Mouse (Mus musculus): ENCODE data around the gene Igfbp1.

Gene Igfbp1

DNA sequence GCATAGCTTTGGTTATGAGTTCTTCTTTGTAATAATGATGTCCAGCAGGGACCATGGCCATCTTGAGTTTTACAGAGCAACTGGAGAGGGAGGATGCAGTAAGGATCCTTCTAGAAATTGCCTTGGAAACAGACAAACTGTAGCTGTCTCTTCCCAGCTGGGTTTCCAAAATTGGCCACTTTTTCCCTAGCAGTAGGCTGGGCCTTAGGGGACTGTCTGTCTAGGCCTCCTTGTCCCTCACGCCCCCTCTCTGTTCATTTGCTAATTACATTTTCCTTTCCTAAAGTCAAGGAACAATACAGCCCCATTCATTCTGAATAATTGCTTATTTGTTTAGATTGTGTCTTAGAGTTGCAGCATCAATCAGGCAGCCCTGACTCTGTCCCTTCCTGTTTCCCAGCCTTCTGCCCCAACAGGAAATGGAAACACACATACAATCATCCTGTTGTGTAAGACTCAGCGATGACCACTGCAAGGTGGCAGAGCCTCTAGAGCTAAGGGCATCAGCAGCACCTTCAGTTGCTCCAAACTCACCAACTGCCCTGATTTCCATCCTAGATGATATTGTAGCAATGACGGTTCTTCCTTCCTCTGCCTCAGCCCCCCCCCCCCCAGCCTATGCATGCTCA is 37.5 kb downstream of the Igfbp1 start:
- no peak for DNase-seq

DNA sequence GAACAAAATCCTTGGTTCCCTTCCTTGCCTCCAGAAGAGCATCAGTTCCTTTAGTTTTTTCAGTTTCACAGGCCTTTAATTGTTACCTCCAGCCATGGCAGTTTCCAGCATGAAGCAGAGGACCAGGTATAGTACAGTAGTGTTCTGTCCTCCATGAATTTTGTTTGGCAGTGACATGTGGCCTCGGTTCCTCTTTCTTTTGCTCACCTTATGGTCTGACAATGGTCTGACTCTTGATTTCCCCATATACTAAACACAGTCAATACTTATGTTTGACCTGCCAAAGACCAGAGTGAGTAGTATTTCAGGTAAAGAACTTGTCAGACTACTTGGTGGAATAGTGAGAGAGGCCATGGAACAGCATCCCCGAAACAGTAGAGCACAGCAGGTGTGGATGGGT is 39.2 kb downstream of the Igfbp1 start:
- no peak for DNase-seq

DNA sequence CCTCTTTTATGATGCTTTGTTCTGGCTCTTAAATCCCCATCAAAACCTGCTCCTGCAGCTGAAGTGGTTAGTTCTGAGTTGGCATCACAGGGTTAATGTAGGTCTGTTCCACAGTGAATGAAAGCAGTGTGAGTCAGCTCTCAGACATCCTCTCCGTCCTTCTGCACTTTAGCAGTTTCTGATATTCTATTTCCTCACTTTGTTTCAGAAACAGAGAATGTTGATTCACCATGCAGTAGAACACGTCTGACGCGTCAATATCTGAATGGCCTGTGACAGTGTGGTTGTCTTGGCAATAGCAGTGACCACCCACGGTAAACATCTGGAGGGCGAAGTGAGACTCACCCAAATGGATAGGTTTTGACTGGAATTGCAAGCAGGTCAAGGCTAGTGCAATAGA is 40.1 kb downstream of the Igfbp1 start:
- no peak for DNase-seq

DNA sequence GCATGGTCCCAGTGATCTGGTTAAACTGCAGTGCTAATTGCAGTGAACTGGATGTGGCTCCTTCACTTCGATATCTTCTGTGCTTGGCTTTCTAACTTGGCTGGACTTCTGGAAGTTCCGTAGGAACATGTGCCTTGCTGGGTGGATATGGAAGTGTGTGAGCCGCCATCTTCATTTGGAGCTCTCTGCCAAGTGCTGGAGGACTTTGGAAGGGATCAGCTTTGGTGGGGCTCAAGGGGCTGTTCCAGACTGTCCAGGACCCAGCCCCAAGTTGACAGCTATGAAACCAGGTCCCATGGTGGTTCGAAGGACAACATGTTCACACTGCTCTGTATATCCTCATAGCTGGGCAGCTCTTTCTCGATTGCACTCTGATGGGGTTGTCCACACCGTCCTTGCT is 41.0 kb downstream of the Igfbp1 start:
- DNase-seq, result no peak

DNA sequence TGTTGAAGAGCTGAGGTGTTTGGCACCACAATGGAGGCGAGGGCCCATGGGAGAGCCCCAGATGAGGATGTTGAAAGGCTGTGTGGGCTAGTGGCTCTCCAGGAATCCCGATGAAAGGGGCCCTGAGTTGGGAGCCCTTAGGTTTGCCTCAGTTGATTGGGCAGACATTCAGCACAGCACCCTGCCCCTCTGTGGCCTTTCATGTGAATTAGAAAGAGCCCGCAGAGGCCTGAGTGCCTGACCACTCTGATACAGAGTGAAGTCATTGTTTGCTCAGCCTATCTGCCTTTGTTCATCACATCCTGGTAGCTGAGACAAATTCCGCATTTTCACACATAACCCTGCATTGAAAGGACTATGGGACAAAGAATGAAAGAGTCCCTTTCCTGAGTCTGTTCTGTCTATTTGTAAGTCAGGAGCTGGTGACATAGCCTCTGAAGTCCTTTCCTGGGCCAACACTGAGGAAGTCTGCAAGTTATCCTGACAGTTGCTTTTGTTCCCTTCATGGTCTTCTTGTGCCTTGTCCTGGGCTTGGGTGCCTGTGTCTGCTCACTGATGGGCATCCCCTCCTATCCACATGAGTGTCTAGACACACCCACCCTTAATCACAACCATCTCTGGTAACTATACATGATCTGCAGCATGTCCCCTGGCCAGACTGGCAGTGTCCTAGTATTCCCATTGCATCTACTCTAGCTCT is 41.6 kb downstream of the Igfbp1 start:
- DNase-seq, result no peak

DNA sequence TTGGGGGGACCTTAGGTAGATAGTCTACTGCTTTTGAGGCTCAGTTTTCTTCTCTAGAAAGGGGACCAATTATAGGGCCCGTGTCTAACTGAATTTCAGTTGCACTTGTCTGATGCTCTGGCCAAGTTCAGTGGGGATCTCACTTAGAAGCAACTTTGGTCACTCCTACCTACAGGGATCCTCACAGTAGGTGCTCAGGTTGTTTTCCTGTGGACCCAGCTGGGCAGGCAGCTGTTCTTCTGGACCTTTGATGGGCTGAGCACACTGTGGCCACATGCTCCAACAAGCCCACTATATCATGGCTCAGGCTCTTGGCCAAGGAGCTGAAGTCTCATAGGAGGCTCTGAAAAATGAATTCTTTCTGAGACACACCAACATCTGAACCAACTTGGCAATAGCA is 47.2 kb downstream of the Igfbp1 start:
- no peak for DNase-seq

DNA sequence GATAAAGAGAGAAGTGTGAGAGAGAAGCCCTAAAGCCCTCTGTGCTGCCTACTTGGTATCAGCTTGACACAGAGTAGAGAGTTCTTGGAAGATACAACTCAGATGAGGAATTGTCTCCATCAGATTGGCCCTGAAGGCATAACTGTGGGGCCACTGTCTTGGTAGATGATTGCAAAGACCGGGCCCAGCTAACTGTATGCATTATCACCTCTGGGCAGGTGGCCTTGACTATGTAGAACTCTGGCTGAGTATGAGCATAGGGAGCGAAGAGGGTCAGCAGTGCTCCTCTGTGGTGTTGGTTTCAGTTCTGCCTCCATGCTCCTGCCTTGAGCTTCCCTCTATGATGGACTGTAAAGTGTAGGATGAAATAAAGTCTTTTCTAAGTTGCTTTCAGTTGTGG is 52.8 kb downstream of the Igfbp1 start:
- DNase-seq, result no peak

DNA sequence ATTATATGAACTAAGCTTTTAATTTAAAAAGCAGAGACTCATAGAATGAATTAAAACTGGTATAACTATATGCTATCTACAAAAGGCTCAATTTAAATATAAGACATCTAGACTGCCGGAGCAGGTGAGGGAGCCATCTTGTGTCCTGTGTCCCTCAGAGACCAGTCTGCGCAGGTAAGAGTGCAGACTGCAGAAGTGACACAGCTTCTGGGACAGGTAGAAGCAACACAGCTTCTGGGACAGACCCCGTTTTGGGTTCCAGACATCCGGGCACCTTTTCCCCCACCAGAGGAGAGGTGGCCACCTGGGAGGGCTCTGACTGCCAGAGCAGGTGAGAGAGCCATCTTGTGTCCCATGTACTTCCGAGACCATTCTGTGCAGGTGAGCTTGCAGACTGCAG is 53.3 kb downstream of the Igfbp1 start:
- no peak for DNase-seq
